In genomic region chr17:36896583-36896982, GRCm38 (mm10) we compare ENCODE assay signal across 9 mouse cellular contexts. TPM values are rescaled to one million over a fixed set of nuclear protein-coding genes. Genes with fewer than 3 reads are reported as not detected.
A peak's percentile ranks its signal among the peaks of the same experiment; 100 is the strongest.
DNase-seq lines count a peak whose midpoint lies in the region; ATAC-seq and TF ChIP-seq lines count a peak whose summit lies in the region.
"Had no signal": no experiment of that assay in that cellular context is flagged by ENCODE, and none has a peak within 500 bp of the region (broad histone marks: within the 10 kb centered on the region; RNA-seq: fewer than 3 reads in every experiment).

No protein-coding gene starts in this region.

- no peaks in the 10 kb centered on the region for H3K4me1 ChIP-seq in lung, postnatal 0 days (ENCODE audit: insufficient read depth, low read depth, low read length)

- no peak for TF ChIP-seq EP300 in lung, postnatal 0 days (IDR thresholded peaks at IDR 0.05)

- no peak overlapping the region for H3K27ac ChIP-seq in gastrocnemius, adult 2 months
- no peak overlapping the region for H3K27ac ChIP-seq in lung, postnatal 0 days (ENCODE audit: low read length)

- H3K9ac ChIP-seq in lung, postnatal 0 days (replicated peaks; ENCODE audit: low read depth): no peak overlapping the region

- H3K36me3 ChIP-seq in lung, postnatal 0 days (ENCODE audit: insufficient read depth, low read length): no peaks in the 10 kb centered on the region

- intact Hi-C loops in gastrocnemius, adult 2 months (cut with DNase I): no loop called here

- no peak for ATAC-seq in lung, postnatal 0 days
- ATAC-seq in inflammation-experienced regulatory T-cells, adult 6 months: no peak

- DNase-seq in gastrocnemius, adult 2 months: peak; percentile 20
- DNase-seq in gastrocnemius, postnatal 4 days (ENCODE audit: low spot score in 2 of 2): no peak
- peak; percentile 19 for DNase-seq in ovary, postnatal 14 days (ENCODE audit: low spot score)
- DNase-seq in ovary, adult 18-20 months (ENCODE audit: low spot score): no peak
- peak; percentile 58 for DNase-seq in brain, adult 2 months (ENCODE audit: low read depth, low spot score)
- DNase-seq in forelimb bud, embryonic 11.5 days (ENCODE audit: low read depth, low spot score): peak; percentile 53
- DNase-seq in lung, postnatal 0 days (ENCODE audit: low spot score): peak; percentile 59

- no peak overlapping the region for H3K4me2 ChIP-seq in lung, postnatal 0 days (replicated peaks; ENCODE audit: low read depth, low read length)

- peak; percentile 72 for TF ChIP-seq CTCF in gastrocnemius, adult 2 months (IDR thresholded peaks at IDR 0.05)
- peak; percentile 70 for TF ChIP-seq CTCF in lung, postnatal 0 days (IDR thresholded peaks at IDR 0.05)

- 100% methylated on average over 1 of the region's 1 CpGs for WGBS in lung, postnatal 0 days

- H3K4me3 ChIP-seq in gastrocnemius, adult 2 months: no peak overlapping the region
- H3K4me3 ChIP-seq in lung, postnatal 0 days (ENCODE audit: low read depth, low read length): no peak overlapping the region

- H3K27me3 ChIP-seq in lung, postnatal 0 days (replicated peaks; ENCODE audit: insufficient read depth, low read length): no peaks in the 10 kb centered on the region

- no peaks in the 10 kb centered on the region for H3K9me3 ChIP-seq in lung, postnatal 0 days (ENCODE audit: low read length)

RNA-seq across cellular contexts. Expression of gene Trim31, which starts 1.3 kb away (rescaled TPM):
- not detected for total RNA-seq in gastrocnemius, adult 2 months (2021)
- total RNA-seq in gastrocnemius, postnatal 4 days (2021): not detected
- not detected in 2 replicates for polyA plus RNA-seq in lung, postnatal 0 days (2015; fragmentation: Nextera tagmentation; extraction: Ambion mirVana)
- polyA plus RNA-seq in inflammation-experienced regulatory T-cells, adult 6 months (2017; shearing (Covaris generic)): not detected
- total RNA-seq: layer of hippocampus, adult 8-10 months had no signal

RNA-seq across cellular contexts. Expression of gene Trim40, which starts 6.7 kb away (rescaled TPM):
- total RNA-seq in gastrocnemius, adult 2 months (2021): not detected
- total RNA-seq in gastrocnemius, postnatal 4 days (2021): not detected
- polyA plus RNA-seq in lung, postnatal 0 days (2015; fragmentation: Nextera tagmentation; extraction: Ambion mirVana): not detected in 2 replicates
- polyA plus RNA-seq in inflammation-experienced regulatory T-cells, adult 6 months (2017; shearing (Covaris generic)): not detected

RNA-seq across cellular contexts. Expression of gene Trim10, which starts 27.2 kb away (rescaled TPM):
- total RNA-seq in gastrocnemius, adult 2 months (2021): not detected
- under 1 TPM; 0.20 to 0.80 TPM for total RNA-seq in gastrocnemius, postnatal 4 days (2021)
- 3.5 and 3.6 TPM in 2 replicates for polyA plus RNA-seq in lung, postnatal 0 days (2015; fragmentation: Nextera tagmentation; extraction: Ambion mirVana)
- not detected for polyA plus RNA-seq in inflammation-experienced regulatory T-cells, adult 6 months (2017; shearing (Covaris generic))
- total RNA-seq: layer of hippocampus, adult 8-10 months had no signal

RNA-seq across cellular contexts. Expression of gene Trim15, which starts 29.6 kb away (rescaled TPM):
- total RNA-seq in gastrocnemius, adult 2 months (2021): not detected
- total RNA-seq in gastrocnemius, postnatal 4 days (2021): not detected
- polyA plus RNA-seq in lung, postnatal 0 days (2015; fragmentation: Nextera tagmentation; extraction: Ambion mirVana): 0.10 and 0.14 TPM in 2 replicates
- polyA plus RNA-seq in inflammation-experienced regulatory T-cells, adult 6 months (2017; shearing (Covaris generic)): under 1 TPM; 0.32 to 0.47 (median 0.33) TPM
- total RNA-seq: layer of hippocampus, adult 8-10 months had no signal

RNA-seq across cellular contexts. Expression of gene Rnf39, which starts 46.1 kb away (rescaled TPM):
- under 1 TPM; 0.14 to 0.33 TPM for total RNA-seq in gastrocnemius, adult 2 months (2021)
- under 1 TPM in 1 of 2 experiments, not detected in 1; 0.29 TPM for total RNA-seq in gastrocnemius, postnatal 4 days (2021)
- polyA plus RNA-seq in lung, postnatal 0 days (2015; fragmentation: Nextera tagmentation; extraction: Ambion mirVana): 13.4 and 13.5 TPM in 2 replicates
- not detected for polyA plus RNA-seq in inflammation-experienced regulatory T-cells, adult 6 months (2017; shearing (Covaris generic))

Comparison
In these comparisons a context has a peak if more than half of its experiments do, and no peak if none do; other contexts are left out.
1. DNase-seq: peak in gastrocnemius, adult 2 months (single experiment), ovary, postnatal 14 days (single experiment), brain, adult 2 months (single experiment), forelimb bud, embryonic 11.5 days (single experiment) and lung, postnatal 0 days (single experiment); none in gastrocnemius, postnatal 4 days (0 of 2) and ovary, adult 18-20 months (single experiment).